Mouse (Mus musculus): ENCODE measurements around the gene Pigs. TPM values are rescaled to one million over a fixed set of nuclear protein-coding genes. Genes with fewer than 3 reads are reported as not detected.

The Pigs gene
- total RNA-seq (2022): 10 to 100 TPM; 19.1 to 25.1 (median 21.3) TPM

DNA sequence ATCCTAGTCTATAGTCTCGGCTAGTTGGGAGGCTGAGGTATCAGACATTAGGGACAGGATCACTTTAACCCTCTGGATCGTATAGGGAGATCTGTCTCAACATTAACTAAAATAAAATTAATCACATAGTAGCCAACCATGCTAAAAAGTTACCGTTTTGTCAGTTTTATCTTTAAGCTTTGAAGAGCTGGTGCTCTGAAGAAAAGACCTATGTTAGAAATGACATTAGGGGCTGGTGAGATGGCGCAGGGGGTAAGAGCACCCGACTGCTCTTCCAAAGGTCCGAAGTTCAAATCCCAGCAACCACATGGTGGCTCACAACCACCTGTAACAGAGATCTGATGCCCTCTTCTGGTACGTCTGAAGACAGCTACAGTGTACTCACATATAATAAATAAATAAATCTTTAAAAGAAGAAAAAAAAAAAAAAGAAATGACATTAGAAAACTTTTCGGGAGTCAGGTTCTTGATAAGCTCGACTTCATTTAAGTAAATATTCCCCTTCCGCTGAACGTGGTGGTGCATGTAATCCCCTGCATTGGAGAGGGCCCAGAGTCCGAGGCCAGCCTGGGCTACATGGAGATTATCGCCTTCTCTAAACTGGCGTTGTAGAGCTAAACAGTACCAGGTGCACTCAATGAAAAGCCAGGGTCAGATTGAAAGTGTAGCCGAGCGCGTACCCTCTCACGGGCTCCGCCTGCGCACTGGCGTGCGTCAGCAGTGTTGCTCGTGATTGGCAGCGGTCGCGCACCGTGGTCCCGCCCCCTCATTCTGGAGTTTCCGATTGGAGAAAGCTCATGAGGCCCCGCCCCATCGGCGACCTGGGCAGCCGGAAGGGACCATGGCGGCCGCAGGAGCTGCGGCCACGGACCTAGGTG, at the start of gene Pigs:
Gene Pigs, plus strand, starts transcription at position 782 of the 878 bp plus-strand sequence.
- DNase-seq (ENCODE audit: low spot score in 2 of 2): peak; percentile 94 to 95

DNA sequence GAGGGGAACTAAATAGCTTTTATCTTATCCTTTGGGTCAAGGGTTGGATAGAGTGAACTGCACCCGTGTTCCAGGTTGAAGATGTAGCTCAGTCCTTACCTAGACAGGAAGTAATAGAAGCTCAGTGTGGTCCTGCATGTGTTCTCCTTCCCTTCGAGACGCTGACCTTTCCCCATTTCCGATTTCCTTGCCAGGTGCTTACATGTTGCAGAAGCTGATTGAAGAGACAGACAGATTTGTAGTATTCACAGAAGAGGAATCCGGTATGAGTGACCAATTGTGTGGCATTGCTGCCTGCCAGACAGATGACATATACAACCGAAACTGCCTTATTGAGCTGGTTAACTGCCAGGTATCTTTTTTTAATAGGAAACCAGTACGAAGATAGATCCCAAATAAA, 49.4 kb upstream of the Pigs start:
- DNase-seq (ENCODE audit: low spot score in 2 of 2): no peak

DNA sequence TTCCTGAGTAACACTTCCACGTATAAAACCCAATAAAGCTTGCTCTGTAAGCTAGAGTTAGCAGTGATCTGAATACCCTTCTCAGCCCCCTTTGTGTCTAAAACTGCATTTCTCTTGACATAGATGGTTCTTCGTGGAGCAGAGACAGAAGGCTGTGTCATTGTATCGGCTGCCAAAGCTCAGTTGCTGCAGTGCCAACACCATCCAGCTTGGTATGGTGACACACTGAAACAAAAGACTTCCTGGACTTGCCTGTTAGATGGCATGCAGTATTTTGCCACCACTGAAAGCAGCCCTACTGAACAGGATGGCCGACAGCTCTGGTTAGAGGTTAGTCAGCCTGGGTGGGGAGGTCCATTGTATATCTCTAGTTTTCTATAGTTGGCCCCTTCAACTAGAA, 48.6 kb upstream of the Pigs start:
- DNase-seq (ENCODE audit: low spot score in 2 of 2): no peak

DNA sequence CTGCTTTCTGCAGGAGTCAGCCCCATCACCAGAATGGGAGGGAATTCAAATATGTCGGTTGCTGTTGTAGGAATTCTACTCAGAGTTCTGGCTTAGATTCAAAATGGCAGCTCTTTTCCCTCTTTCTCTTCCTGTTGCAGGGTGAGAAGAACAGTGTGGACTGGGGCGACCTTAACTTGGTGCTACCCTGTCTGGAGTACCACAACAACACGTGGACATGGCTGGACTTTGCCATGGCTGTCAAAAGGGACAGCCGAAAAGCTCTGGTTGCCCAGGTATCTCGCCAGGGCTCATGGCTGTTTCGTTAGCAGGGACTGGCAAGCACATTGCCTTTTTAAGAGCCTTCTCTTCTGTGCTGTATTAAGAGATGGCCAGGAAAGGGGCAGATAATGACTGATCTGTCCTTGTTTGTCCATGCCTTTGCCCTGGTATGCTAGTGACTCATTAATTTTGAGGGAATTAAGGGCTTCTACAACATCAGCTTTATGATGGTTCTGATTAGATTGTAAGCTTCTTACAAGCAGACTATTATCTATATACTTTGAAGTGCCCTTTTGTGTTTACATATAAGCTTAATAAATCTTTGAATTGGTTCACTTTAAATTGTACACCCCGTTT, 39.0 kb upstream of the Pigs start:
- no peak for DNase-seq (ENCODE audit: low spot score in 2 of 2)

DNA sequence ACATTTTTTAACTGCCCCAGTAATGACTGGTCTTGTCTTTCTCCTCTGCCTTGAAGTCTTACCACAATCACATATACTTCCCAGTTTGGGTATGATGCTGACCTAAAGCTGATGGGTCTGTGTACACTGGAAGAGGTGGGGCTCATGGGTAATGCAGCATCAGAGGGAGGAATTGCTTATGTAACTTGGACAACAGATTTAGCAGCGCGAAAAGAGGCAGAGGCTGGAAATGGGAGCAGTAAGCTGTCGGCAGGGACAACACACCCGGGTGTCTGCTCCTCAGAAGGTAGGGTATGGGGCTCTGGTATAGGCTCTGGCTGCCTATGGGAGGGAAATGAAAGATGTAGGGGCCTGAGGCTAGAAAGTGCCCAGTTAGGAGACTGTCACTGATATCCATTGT, 37.6 kb upstream of the Pigs start, which contains the start of gene BC030499:
Gene BC030499, plus strand, starts transcription at position 188 of the 400 bp plus-strand sequence.
- no peak for DNase-seq (ENCODE audit: low spot score in 2 of 2)

DNA sequence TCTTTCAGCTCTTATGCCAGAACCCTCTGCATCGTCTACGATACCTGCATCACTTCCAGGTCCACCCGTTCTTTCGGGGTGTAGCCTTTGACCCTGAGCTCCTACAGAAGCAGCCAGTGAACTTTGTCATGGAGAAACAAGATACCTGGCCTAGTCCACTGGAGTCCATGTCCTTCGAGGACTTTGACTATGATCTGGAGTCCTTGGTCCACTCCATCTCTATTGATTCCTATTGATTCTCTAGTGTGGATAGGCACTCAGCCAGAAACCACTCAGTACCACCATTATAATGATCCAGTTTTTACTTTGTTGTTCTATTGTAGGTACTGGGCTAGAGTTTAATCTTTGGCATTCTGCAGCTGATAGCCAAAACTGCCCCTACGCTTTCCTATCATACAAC, 33.6 kb upstream of the Pigs start:
- no peak for DNase-seq (ENCODE audit: low spot score in 2 of 2)

DNA sequence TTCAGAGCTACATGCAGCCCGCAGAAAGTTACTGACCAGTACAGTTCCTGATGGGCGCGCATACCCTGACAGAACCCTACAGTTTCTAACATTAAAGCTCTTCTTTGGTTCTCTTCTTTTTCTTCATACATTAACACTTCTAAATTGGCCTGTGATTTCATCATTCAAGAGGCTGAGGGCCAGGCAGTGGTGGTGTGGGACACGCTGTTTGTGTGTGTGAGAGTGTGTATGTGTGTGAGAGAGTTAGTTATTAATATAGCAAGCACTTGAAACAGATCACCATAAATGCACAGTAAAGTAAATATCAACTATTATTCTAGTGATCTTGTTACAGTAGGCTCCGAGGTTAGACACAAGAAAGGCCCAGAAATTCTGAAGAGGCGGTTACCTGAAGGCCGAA, 27.3 kb upstream of the Pigs start:
- DNase-seq (ENCODE audit: low spot score in 2 of 2): no peak

DNA sequence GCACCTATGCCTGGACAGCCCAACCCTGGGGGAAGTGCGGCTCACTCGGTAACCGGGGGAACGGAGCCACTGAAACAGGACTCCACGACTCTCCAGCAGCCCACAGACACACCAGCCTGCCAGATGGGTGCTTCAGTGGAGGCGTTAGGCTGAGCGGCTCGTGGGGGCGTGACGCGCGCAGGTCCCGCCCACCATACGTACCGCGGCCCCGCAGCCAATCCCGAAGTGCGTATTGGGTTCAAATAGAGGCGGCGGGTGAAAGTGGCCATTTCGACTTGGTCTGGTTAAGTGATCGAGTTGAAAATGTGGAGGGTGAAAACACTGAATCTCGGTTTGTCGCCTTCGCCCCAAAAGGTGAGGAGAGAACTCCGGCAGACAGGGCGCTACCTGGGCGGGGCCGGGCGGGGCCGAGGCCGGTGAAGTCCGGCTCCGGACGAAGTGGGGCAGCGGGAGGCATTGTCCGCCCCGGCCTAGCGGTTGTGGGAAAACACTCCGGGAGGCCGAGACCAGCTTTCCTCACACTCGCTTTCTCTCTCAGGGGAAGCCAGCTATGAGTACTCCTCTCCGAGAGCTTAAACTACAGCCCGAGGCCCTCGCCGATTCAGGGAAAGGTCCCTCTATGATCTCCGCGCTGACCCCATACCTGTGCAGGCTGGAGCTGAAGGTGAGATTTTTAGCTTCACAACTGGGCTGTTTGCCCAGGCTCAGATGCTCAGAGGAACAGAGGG, 26.7 kb upstream of the Pigs start, which contains the start of gene Spag5:
Gene Spag5, plus strand, starts transcription at position 173 of the 728 bp plus-strand sequence.
- DNase-seq (ENCODE audit: low spot score in 2 of 2): peak; percentile 88 to 91

DNA sequence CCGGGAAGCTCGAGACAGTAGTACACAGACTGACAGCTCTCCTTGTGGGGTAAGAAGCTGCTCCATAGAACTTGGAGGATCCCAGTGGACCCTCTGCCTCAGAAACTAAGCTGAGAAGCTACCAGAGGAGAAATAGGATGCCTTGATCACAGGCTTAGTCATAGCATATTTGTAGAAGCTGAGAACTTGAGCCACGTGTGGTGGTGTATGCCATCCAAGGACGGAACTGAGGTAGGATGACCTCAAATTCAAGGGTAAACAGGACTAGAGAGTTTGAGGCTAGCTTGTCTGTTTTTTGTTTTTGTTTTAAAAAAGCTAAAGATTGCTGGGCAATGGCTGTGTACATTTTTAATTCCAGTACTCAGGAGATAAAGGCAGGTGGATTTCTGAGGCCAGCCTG, 22.9 kb upstream of the Pigs start:
- DNase-seq (ENCODE audit: low spot score in 2 of 2): no peak

DNA sequence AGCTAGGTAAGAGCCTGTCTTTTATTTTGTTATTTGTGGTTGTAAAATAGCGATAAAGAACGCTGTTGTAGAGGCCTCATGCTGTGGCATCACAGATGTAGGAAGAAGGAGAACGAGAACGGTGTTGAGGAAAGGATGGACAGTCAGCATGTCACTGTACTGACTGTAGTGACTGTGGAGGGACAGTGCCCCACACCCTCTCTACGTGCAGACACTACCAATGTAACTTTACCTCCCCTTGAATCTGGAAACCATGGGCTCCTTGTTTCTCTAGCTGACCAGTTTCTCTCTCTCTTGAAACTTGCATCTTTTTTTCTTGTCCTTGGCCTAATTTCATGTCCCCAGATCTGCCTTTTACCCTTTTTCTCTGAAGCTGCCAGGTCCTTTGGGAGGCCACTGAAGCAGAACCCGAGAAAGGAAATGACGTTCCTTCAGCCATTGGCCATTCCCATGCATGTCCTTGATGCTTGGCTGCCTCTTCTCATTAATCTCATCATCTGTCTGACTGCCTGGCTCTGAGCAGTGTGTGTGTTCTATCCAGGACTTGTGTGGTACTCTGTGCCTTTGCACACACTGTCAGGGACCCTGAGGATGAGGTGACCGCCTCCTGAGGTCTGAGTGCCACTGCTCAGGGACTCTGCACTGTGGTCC, 17.2 kb upstream of the Pigs start:
- DNase-seq (ENCODE audit: low spot score in 2 of 2): no peak

DNA sequence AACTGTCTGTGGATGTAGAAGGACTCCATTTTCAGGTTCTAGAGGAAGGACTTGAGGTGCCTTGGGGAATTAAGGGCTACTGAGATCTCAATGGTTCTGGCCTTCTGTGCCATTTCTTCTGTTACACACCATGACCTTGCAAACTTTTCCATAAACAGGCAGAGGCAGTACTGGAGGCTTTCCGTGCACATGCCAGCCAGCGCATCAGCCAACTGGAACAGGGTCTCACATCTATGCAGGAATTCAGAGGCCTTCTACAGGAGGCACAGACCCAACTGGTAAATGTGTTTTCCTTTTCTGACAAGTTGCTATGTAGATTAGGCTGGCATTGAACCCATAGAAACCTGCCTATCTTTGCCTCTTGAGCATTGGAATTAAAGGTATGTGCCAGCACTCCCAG, 14.6 kb upstream of the Pigs start:
- no peak for DNase-seq (ENCODE audit: low spot score in 2 of 2)

DNA sequence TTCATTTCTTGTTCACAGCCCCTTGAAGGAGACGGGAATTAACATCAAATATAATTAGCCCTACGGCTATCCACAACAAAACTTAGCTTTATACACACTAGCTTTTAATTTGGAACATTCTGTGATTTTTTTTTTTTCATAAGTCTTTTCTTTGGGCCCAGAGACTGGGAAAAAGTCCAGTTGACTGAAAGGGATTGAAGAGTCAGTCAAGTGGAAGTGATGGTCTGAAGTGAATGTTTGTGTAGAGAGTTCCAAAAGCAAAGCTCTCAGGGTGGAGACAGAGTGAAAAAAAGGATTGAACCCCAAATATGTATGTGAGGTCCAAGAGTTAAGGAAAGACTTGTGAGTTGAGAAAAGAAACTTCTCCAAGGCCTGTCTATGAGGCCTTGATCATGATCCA, 9.8 kb upstream of the Pigs start:
- DNase-seq (ENCODE audit: low spot score in 2 of 2): no peak

DNA sequence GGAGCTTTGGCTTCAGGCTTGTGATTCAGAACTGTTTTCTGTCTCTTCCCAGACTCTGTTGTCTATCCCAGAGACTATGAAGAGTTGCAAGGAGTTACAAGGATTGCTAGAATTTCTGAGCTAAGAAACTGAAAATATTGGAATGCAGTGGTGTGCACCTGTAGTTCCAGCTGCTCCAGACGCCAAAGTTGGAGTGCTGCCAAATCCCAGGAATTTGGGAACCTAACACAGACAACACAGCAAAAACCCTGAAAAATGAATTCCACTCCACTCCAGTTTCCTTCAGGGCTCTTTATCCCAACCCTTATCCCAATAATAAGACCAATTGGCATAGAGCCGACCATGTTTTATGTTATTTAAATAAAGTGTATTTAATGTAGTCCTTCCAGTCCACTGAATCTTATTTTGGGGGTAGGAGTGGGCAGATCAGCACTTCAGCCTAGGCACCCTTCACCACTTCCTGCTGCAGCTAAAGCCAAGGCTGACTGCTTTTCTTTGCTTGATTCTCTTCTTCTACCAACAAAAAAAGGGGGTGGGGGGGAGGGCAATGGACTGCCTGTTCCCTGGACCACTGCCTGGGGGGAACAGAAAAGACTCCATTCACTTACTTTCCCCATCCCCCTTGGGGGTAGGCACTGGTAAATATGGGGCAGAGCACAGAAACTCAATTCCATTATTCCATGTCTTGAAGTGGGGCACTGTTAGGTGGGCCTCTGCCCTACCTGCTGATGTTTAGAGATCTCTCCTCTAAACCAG, 6.0 kb upstream of the Pigs start:
- no peak for DNase-seq (ENCODE audit: low spot score in 2 of 2)

DNA sequence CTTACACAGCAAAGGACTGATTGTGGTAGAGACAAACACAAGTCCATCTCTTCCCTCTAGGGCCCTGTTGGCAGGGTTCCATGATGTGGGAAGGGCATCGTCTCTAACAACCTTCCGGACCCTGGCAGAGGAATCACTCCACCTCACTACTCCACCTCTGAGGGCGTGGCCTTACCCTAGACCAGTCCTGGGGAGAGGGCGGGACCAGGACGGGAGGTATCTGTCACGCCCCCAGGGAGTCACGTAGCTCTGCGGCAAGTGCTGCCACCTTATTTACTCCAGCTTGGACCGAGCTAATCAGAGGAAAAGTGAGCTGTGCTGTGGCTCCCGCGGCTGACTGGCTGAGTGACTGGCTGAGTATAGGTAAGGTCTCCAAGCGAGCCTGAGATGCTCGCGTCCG, 5.4 kb upstream of the Pigs start, which contains the start of gene Aldoc:
Gene Aldoc, plus strand, starts transcription at position 109 of the 400 bp plus-strand sequence.
- DNase-seq (ENCODE audit: low spot score in 2 of 2): peak; percentile 50 to 66

DNA sequence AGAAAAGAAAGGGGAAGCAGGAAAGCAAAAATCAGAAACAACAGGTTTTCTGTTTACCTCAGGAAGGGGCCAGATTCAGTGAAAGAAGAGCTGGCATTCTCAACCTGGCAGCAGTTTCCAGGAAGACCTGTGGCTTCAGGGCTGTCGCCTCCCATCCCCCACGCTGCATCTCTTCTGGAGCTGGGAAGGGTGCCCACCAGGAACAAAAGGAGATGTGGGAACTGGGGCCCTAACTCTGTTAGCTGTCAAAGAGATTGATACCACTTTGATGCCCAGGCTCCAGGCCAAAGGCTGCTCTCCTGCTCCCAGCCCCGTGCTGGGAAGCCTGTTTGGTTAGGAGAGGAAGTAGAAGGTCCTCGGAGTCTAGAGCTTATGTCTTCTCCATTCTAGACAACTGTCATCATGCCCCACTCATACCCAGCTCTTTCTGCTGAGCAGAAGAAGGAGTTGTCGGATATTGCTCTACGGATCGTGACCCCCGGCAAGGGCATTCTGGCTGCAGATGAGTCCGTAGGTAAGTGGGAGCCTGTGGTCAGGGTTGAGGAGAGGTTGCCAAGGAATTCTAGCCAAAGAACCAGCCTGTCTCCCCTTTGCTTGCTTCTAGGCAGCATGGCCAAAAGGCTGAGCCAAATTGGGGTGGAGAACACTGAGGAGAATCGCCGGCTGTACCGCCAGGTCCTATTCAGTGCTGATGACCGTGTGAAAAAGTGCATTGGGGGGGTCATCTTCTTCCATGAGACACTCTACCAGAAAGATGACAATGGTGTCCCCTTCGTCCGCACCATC, 4.0 kb upstream of the Pigs start:
- no peak for DNase-seq (ENCODE audit: low spot score in 2 of 2)

DNA sequence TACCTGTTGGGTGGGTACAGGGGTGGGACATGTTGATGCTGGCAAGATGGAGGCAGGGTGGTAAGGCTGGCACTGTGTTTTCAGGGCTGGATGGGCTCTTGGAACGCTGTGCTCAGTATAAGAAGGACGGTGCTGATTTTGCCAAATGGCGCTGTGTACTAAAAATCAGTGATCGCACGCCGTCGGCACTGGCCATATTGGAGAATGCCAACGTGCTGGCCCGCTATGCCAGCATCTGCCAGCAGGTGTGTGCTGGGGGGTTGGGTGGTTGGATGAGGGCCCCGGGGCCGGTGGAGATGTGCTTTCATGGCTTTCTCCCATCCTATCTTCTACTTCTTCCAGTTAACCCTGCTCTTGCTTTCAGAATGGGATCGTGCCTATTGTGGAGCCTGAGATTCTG, 3.2 kb upstream of the Pigs start:
- no peak for DNase-seq (ENCODE audit: low spot score in 2 of 2)

DNA sequence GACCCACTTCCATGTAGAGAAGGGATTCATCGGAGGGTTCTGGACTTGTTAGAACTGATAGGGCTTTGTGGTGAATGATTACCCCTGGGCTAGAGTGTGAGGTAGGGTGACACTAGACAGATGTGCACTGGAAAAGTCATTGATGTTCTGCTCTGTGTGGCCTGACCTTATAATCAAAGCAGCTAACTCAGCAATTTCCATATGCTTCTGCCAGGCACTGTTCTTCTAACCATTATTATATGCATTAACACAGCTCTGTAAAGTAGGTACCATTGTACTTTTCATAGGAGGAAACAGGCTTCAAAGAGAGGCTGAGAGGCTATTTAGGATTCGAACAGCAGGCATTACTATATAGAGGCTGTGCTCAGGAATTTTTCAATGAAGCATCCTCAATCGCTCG, 1.0 kb upstream of the Pigs start:
- no peak for DNase-seq (ENCODE audit: low spot score in 2 of 2)

DNA sequence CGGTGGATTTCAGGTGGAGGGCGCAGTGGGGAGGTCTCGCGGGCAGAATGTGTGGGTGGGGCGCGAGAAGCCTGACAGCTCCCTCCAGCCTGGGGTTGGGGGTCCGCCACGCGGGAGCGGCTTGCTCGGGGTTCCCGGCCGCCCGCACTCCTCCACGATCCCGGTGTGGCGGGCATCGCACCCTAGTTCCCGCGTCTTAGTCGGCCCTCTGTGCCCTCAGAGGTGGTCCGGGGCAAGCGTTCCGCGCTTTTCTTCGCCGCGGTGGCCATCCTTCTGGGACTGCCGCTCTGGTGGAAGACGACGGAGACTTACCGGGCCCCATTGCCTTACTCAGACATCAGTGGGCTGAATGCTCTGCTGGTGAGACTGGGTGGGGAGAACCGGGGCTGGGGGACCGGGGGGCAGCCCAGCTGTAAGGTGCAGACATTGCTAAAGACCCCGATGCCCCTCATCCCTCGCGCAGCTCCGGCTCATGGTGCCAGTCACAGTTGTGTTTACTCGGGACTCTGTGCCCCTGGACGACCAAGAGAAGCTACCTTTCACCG, 369 bp downstream of the Pigs start:
- DNase-seq (ENCODE audit: low spot score in 2 of 2): no peak

DNA sequence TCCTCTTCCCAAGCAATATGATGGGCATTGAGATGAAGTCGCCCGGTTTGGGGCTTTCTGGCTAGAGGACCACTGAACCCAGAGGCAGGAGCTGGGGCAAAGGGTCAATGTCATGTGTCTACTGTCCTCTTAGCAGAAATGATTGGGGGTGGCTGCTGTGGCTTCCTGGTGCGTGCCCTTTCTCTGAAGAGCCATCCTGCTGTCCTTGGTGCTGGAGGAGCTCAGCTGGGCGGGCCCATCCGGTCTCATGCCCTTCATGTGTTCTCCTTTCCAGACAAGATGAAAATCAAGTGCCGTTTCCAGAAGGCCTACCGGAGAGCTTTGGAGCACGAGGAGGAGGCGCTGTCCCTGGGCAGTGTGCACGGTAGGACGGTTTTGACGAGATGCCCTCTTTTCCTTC, 4.5 kb downstream of the Pigs start:
- DNase-seq (ENCODE audit: low spot score in 2 of 2): no peak

DNA sequence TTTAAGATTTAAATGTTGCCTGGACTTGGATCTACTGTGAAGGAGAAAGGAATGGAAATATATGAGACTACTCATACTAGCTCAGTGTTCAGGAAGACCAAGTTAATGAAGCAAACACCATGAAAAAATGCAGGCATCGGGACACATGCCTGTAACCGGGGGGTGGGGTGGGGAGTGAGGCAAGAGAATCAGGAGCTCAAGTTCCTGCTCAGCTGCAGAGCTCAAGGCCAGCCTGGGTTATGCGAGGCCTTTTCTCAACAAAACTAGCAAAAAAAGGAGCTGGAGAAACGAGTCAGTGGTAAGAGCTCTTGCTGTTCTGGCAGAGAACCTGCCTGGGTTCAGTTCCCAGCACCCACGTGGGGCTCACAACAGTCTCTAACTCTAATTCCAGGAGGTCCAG, 5.8 kb downstream of the Pigs start:
- no peak for DNase-seq (ENCODE audit: low spot score in 2 of 2)
